Mouse (Mus musculus) ovary, postnatal 14 days (tissue): ENCODE data around the gene Mrps18a.
A peak's percentile ranks its signal among the peaks of the same experiment; 100 is the strongest.

Experiments
- DNase-seq: peaks from one replicate; pipeline ENCODE4 v3.0.0; 2022; ENCODE audit warnings: low spot score

Gene Mrps18a

DNA sequence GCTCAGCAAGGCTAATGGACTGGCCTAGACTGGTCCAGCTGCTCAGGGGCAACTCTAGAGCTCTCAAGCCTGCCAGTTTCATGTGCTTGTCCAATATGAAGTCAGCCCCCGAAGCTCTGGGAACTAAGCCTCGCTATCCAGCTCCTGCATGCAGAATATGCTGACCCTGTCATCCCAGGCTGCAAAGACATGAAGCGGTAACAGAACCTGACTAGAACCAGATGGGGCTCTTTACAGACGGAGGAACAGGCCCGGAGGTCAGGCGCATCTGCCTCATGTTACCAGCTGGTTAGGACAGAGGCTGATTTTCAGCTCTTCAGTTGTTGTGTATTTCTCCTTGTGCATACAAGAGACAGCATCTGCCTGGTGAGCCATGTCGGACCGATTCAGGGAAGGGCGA is 8.9 kb upstream of the Mrps18a start:
- DNase-seq: no peak

DNA sequence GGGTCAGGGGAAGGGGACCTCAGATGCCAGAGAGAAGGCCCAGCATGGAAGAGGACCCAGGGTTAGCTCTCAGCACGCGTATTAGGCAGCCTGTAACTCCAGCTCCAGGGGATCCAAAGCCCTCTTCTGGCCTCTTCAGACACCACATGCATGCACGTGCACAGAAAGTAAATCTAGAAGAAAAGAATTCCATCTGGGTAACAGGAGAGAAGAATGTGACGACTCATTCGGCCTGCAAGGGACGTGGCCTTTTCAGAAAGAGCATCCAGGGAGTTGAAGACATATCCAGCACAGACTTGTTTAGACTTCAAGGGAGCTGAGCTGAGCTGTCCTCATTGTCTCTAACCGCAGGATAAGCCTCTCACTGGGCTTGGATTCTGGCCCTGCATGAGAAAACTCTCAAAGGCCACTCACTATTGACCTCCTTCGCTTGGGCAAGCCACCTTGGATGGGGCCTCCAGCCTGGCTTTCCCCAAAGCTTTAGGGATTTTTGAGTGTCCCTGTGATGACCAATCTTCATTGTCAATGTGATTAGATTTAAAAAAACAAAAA is 8.1 kb upstream of the Mrps18a start:
- no peak for DNase-seq

DNA sequence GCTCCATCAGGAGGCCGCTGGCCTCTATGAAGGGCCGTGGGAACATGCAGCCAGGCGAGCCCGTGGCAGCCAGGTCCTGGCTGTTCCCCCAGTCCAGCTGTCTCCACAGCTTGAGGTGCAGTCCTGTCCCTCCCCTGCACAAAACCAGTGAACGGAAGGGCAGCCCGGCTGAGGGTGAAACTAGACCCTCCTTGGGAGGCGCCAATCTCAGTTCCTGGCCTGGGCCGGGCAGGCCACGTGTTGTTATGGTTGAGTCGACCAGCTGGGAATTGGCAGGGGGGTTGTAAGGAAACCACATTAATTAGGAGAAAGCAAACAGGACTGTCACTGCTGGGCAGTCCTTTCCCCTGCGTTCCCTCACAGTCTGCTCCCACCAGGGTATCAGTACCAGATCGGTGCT is 6.3 kb upstream of the Mrps18a start:
- DNase-seq: no peak

DNA sequence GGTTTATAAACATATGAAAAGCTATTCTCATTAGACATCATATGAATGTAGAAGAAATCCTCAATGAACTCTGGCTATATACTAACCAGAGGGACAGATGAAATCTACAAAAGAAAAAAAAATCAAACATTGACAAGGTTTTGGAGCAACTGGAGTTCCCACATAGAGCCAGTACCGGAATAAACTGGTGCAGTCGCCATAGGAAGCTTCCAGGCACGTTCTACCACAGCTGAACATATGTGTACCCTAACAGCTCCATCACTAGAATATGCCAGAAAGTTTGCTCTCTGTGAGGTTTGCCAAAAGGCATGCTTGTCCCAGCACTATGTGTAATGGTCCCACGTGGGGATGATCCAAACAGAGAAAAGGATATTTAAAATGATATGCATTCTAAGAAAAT is 2.5 kb upstream of the Mrps18a start:
- no peak for DNase-seq

DNA sequence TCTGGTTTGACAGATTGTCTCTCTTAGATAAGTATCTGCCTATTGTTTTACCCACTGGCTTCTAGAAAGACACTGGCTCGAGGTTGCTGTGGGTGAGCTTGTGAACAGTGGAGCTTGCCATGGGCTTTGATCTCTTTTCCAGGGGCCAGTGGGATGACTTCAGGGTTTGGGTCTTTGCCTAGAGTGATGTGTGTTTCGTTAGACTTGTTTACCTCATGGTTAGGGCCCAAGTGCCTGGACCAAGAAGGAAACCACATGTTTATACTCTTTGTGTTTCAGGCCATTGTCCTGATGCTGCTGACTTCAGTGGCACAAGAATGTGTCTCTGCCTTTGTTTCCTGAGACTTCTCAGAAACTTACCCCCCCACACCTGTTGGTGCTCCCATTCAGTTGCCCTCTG is 4.7 kb downstream of the Mrps18a start:
- DNase-seq: no peak

DNA sequence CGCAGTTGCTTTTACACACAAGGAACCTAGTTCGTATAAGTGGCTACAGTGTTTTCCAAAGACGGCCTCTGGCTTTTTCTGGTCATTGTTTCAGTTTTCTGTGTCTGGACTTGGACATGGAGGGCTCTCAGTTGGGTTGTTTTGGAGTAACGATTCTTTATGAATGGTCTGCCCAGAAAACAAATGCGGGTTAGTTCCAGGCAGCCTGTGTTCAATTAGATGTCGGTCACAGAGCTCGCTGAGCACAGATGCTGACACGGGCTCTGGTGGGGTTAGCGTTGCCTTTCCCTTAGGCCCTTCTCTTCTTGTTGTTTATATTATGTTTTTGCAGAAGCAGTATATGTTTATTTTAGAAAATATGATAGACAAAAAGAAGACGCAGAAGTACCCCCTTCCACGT is 5.4 kb downstream of the Mrps18a start:
- no peak for DNase-seq

DNA sequence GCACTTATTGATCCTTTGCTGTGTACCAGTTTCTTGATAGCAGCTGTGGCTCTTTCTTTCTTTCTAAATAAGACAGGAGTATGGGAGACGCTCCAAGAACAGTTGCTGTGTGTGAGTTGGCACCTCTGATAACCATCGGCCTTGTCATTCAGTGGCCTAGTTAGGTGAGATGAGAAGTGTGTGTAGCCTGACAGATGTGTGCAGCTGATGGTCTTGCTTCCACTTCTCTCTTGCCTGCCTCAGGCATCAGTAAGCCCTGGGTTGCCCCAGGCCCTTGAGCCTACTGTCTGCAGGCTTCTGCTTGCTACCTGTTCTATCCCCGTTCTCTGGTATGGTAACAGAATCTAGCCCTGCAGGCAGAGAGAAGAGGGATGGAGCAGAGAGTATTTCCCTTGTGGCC is 6.1 kb downstream of the Mrps18a start:
- no peak for DNase-seq

DNA sequence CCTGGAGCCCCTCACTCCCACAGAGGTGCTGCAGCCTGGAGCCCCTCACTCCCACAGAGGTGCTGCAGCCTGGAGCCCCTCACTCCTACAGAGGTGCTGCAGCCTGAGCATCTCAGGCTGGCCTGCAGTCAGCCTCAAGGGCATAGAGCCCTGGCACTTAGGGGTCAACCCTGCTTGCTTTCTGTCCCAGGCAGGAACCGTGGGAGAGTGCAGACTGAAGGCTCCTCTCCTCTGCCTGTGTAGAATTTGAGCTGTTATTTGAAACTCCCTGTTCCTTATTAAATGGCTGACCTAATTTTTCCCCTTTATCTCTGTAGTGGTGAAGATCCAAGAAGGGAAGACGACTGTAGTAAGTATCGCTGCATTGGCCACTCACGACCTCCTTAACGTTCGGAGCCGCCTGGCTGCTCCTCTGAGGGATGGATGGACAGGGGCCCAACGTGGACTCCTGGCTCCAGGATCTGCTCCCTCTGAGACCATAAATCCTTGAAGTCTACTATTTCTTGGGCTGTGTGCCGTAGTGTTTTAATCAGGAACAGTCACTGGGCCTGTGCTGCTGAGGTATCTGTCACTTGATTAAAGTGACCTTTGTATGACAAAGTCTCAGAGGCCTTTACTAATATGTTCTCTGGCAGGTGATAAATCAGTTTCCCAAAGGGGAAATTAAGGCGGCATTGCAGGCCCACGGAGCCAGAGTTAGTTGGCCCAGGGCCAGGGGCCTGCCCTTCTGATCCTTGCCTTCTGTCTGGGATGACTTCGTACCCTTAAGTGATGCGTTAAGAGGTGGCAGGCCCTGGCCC is 7.0 kb downstream of the Mrps18a start:
- no peak for DNase-seq

DNA sequence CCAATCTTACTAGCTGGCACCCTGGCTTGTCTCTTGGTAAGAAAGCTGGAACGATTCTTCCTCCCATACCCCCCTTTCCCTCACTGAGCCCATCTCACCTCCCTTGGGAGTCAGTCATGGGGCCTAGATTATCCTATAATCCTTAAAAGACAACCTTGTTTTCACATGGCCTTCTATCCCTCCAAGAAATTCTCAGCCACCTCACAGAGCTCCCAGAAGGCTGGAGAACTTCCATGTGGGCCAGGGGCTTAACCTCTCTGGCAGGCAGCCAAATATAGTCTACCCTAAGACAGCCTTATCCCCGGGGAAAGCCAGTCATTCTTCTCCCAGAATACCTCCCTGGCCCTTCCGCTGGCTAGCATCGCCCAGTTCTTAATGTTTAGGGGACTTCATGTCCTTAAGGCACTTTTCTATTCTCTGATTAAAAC is 7.7 kb downstream of the Mrps18a start:
- DNase-seq: no peak

DNA sequence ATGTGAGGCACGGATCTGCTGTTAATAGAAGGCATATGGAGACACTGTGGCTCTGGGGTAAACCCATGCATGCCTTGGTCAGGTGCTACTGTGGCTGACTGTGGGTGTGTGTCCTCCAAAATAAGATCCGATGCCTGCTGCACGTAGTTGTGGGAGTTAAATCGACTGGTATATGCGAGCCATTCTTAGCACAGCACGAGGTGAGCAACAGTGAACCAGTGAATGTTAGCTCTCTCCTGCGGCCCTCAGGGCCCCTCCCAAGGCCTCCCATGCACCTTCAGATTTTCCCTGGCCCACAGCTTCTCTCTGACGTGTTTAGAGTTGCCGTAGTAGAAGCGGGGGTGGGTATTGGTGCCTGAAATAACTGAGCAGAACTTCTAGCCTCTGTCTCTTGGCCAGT is 8.9 kb downstream of the Mrps18a start:
- no peak for DNase-seq

DNA sequence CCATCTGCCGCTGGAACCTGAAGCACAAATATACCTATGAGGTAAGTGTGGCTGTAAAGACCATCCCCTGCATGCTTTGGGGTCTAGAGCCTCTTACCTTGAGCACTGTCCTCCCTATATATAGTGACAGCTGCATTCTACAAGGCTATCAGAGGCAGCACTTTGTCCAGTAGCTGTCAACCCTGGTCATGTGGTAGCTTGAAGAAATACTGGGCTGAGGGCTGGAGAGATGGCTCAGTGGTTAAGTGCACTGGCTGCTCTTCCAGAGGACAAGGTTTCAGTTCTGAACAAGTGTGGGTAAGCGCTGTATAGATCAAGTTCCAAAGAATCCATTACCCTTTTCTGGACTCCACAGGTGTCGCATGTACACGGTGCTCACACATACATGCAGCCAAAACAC is 12.0 kb downstream of the Mrps18a start:
- no peak for DNase-seq

DNA sequence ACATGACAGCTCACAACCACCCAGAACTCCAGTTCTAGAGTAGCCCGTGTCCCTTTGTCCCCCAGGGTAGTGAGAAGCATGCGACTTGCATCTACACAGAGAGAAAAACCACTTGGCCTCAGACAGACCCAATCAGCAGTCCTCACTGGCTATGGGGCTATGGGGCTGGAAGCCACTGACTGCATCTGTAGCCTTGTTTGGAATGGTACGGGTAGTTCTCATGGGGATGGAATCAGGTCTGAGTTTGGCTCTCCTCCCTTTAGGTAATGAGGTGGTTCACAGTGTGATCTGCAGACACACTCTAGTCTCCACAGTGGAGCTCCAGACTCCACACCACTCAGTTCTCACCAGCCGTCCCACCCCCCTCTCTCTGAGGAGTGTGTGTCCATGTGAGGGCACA is 12.5 kb downstream of the Mrps18a start:
- DNase-seq: no peak

DNA sequence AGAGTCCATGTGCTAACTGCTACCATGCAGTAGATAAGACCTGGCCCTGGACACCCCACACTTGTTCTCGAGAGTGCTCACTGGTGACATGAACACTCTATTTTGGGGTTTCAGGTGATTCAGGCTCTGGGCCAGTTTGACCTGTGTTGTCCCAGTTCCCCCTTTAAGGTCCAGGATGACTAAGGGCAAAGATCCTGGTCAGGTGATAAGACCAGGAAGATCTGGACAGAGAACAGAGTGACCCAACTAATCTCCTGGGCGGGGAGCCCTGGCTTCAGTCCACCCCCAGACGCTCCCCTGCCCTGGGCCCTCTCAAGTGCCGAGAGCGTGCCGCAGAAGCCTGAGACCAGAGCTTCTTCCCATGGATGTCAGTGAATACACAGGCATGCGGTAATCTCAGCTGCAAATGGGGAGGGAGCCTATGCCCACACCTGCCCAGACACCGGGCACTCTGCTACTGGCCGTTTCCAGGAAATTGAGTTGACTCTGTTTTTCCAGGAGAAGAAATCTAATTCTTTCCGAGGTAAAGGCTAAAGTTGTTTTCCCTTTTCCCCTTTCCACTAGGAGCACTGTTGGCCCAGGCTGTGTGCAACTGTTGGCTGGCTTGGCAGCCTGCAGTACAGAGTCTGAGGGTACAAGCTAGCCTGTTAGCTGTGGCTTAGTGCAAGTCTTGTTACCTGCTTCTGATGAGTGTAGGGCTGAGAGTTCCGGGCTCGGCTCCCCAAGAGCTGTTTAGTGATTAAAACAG is 13.3 kb downstream of the Mrps18a start:
- no peak for DNase-seq

DNA sequence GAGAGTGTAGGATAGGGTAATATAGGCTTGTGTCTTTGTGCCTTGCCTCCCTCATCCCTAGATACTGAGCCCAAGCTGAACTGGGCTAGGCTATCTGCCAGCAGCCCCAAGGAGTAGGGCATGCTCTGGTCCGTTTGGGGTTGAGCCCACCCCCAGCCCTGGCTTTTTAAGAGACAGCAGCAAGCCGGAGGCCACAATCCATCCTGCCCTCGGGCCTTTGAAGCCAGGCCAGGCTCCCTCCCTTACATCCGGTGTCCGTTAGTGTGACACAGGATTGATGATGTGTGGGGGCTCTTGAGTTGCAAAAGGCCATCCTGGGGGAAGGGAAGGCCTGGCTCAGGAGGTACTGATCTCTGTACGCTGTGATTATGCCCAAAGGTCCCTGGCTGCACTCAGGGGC is 15.8 kb downstream of the Mrps18a start:
- DNase-seq: no peak

DNA sequence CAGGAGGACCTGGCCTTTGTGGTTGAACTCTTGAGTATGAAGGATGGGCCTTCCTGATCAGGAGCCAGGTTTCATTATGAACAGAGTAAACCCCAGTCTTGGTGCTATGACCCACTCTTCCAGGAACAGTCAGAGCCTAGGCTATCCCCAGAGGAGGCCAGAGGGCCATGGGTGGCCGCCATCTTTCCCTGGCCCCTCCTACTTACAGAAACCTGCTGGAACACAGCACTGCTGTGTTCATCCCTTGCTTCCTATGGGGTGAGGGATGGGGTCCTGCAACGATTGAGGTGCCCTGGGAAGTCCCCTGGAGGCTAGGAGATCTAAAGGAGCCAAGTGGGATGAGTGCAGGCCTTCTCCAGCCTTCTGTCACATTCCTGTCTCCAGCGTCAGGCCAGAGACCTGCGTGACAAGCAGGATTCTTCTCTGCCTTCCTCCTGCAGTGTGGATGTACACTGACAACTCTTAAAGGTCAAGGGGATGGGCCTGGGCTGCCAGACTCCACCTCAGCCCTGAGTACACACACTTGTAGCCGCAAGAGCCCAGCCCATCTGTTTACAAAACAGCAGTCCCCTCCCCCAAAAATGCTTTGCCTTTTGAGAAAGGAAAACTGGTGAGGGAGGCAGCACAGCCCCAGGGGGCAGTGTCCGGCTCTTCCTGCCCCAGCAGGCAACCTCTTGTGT is 17.2 kb downstream of the Mrps18a start:
- no peak for DNase-seq

DNA sequence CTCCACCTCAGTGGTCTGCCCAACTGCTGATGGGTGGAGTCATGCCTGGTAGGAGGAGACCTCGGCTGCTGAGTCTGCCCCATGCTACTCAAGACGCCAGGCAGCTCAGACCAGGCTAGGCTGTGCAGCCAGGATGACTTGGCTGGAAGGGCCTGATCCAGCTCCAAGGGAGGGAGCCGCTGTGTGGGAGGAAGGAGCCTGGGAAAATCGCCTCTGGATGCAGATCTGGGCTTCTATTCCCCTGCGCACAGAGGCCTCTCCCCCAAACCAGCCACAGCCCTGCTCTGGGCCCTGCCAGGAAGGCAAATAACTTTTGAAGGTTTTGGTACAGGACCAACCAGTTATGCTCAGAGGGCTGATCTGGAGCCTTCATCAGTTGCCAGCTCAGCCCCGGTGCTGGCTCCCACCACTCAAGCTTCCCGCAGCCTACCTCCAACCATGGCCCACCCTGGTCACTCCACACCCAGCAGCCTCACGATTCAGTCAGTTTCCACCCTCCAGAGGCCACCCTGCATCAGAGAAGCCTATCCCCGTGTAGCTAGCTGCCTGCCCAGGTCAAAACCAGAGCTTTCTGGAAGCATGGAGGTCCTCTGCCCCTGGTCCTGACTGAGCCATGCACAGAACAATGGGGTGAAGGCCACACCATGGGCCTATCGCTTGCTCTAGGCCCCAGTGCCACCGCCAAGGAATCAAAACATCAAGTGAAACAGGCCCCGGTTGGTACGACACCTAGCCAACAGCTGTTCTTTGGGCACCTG is 19.1 kb downstream of the Mrps18a start:
- peak; percentile 70 for DNase-seq

DNA sequence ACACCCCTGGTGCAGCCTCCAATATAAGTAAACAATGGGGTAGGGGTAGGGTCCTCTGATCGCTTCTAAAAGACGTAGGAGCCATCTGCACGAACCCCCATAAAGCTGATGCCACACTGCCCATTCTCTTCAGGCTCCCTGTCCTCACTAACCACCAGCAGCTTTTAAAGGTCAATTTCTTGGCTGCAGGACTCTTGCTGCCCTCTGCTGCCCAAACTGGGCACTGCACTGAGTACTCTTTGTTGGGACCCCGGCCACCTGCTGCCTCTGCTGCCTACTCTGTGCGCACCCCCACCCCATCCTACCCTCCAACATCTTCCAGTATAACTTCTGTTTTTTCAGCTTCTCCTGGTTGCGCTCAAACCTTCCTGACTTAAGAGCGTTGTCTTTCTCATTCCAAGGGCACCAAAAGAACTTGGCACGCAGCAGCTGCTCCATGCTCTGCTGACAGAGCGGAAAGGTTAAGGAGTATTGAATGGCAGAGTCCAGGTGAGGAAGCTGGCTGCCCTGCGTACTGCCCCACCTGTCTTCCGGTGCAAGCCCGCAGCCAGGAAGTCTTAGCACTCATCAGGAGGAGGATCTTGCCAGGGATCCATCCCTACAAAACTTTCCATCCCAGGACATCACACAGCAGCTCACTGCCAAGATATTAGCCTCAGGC is 21.4 kb downstream of the Mrps18a start:
- peak; percentile 84 for DNase-seq

DNA sequence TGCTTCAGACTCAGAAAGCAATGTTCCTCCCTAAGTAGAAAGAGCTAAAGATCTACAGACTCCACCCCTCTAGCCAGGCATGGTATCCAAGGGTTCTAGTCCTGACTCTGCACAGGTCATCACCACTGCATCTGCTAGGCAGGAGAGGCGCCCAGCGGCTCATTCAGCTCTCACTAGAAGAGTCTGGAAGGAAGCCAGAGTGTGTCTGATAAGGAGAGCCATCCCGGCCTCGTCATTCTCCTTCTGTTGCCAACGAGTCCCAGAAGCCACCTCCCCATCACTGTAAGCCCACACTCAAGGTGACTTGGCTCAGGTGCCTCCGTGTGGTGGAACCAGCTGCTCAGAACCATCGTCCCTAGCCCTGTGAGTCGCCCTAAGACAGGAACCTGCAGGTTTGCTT is 22.1 kb downstream of the Mrps18a start:
- no peak for DNase-seq

DNA sequence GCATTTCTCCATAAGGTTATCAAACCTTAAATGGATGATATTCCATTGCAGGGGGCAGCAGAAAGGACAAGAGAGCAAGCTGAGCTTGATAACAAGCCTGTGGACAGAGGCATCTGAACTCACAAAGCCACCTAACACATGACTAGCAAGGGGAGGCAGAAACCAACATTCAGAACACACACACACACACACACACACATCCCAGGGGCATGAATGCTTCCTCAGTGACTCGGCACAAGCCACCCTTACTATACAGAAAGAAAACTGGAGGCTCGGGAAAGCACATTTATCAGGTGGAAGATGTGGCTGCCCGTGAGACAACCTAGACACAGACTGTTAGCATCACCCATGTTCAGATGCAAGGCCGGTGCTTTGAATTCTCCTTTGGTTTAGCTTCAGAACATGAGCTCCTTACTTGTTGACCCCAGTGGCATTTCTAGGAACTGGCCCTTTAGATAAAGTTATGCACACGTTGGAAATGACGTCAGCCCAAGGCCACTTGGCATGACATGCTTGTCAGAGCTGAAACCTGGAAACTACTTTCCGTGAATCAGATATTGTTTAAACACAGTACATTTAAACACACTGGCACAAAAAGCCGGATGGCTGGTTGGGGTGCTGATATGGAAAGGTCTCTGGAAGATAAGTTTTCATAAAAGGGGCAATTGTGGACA is 27.9 kb downstream of the Mrps18a start:
- DNase-seq: no peak

DNA sequence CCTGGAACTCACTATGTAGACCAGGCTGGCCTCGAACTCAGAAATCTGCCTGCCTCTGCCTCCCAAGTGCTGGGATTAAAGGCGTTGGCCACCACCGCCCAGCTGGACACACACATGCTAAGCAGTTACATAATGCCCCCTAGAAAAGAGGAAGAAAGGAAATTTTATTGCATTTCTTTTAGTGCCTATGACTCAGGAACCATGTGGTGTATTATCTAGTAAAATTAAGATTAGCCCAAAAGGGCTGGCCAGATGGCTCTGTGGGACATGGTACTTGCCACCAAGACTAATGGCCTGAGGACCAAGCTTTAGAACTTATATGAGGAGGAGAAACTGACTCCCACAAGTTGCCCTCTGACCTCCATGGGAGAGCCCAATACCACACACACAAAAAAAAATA is 29.1 kb downstream of the Mrps18a start:
- DNase-seq: no peak
